Mouse (Mus musculus) hindbrain, embryonic 15.5 days (tissue): Measurements from ENCODE around the gene Mapk8ip2. TPM values are rescaled to one million over a fixed set of nuclear protein-coding genes. Genes with fewer than 3 reads are reported as not detected.

Experiments
- ATAC-seq: fragments of 200-750 bp; cut with Nextera tagmentation; 2 replicates; pipeline ENCODE4 v1.8.0; 2017; ENCODE audit warnings: low read depth, moderate number of reproducible peaks, moderate TSS enrichment; ENCODE audit not compliant: low FRiP score
- H3K27ac ChIP-seq: fragments of 300-500 bp; sonication (generic); replicated peaks from 2 replicates; pipeline ENCODE4 v1.5.1; 2015; ENCODE audit warnings: mild to moderate bottlenecking, inconsistent platforms
- H3K27me3 ChIP-seq: fragments of 300-500 bp; sonication (generic); 2 replicates; pipeline ENCODE4 v1.6.1; 2015; ENCODE audit warnings: control low read depth, inconsistent platforms
- H3K36me3 ChIP-seq: fragments of 300-500 bp; sonication (generic); 2 replicates; pipeline ENCODE4 v1.6.1; 2015; ENCODE audit warnings: control low read depth, inconsistent platforms
- H3K4me1 ChIP-seq: fragments of 300-500 bp; sonication (generic); replicated peaks from 2 replicates; pipeline ENCODE4 v1.6.1; 2015; ENCODE audit warnings: control low read depth, inconsistent platforms
- H3K4me2 ChIP-seq: fragments of 300-500 bp; sonication (generic); 2 replicates; pipeline ENCODE4 v1.6.1; 2015; ENCODE audit warnings: moderate library complexity, mild to moderate bottlenecking, inconsistent platforms
- H3K4me3 ChIP-seq: fragments of 300-500 bp; sonication (generic); 2 replicates; pipeline ENCODE4 v1.5.1; 2015; ENCODE audit warnings: mild to moderate bottlenecking, inconsistent platforms
- H3K9ac ChIP-seq: fragments of 300-500 bp; sonication (generic); 2 replicates; pipeline ENCODE4 v1.6.1; 2015; ENCODE audit warnings: inconsistent platforms
- H3K9me3 ChIP-seq: fragments of 300-500 bp; sonication (generic); 2 replicates; pipeline ENCODE4 v1.6.1; 2016; ENCODE audit warnings: control low read depth, inconsistent platforms
- WGBS: fragments of 180-500 bp; shearing (Covaris S2); methylation state at CpG from one replicate; pipeline ENCODE4 v1.1.7; 2015; 5-methylcytosine and 5-hydroxymethylcytosine counted together
- polyA plus RNA-seq: library from polyadenylated mRNA; unstranded; fragments of >200 nt; fragmentation: Nextera tagmentation; extraction: Ambion mirVana; gene quantifications from 2 replicates; pipeline ENCODE4 v1.2.1, GENCODE M21; 2015

Mapk8ip2 gene
- polyA plus RNA-seq: 78.0 and 87.6 TPM in 2 replicates

DNA sequence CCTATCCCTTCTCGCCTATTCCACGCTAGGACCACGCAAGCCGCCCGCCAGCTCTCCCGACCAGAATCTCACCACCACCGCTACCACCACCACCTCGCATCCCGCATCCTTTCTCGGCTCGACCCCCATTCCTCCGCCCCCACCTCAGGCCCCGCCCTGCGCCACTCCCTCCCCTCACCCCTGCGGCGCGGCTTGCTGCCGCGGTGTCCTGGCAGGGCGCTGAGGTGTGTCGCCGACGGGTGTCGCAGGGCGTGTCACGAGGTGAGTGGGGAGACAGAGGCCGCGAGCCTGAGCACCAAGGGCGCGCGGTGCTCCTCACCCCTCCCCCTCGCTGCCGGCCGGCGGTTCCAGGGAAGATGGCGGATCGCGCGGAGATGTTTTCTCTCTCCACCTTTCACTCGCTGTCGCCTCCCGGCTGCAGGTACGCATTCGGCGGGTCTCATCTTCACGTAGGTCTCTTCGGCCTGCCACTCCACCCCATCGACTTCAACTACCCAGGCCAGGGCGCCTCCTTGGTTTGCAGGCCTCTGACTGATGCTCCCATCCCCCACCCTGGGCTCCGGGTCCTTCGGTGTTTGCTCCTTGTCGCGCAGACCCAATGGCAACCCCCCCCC lies at the start of gene Mapk8ip2:
Gene Mapk8ip2, plus strand, starts transcription at position 49 of the 614 bp plus-strand sequence.
- Histone ChIP-seq H3K4me1 (peaks cover 28% of the 10 kb centered on the region), H3K4me2 (peak within 1 kb of the TSS; percentile 76), H3K9me3 (no peaks in the 10 kb centered on the region), H3K27me3 (0 out of 2 replicates have a peak, but pooled peaks cover 3% of the 10 kb centered on the region), H3K36me3 (peaks cover 22% of the 10 kb centered on the region), H3K9ac (peak within 1 kb of the TSS; percentile 85), H3K4me3 (peak within 1 kb of the TSS; percentile 79), H3K27ac (peak within 1 kb of the TSS; percentile 90)
- ATAC-seq: peak; percentile 80
- WGBS: under 1% methylated on average over 48 of the region's 53 CpGs

DNA sequence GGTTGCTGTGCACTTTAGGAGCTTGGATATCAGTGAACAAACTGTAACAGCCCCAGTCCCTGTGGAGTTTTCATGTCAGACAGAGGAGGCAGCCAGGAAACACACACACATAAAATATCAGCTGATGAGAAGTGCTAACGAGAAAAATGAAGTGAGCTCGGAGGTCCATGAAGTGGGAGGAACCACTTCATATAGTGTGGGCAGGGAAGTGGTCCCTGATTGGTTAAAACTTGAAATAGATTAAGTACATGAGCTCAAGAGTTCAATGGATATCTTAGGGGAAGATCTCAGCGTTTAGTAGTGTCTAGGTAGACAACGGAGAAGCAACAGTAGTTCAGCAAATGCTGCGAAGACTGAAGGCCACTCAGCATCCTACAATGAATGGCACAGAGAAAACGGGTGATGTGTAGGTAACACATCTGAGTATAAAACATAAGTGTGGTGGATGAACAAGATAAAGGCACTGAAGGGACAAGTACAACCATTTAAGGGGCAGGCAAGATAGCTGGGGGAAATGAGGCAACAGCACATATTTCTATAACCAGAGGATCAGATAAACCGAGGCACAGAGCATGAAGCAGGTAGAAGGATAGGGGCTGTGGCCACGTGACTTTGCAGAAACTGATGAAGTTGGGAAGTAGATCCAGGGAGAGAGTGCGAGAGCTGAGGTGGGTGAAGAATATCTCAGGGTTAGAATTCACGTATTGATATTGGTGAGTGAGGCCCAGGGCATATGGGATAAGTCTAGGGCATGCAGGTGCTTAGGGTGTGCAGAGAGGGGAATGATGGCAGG lies 48.7 kb upstream of the Mapk8ip2 start:
- WGBS: 87% methylated on average over 10 of the region's 10 CpGs
- ATAC-seq: no peak
- H3K4me3 ChIP-seq: no peak overlapping the region

DNA sequence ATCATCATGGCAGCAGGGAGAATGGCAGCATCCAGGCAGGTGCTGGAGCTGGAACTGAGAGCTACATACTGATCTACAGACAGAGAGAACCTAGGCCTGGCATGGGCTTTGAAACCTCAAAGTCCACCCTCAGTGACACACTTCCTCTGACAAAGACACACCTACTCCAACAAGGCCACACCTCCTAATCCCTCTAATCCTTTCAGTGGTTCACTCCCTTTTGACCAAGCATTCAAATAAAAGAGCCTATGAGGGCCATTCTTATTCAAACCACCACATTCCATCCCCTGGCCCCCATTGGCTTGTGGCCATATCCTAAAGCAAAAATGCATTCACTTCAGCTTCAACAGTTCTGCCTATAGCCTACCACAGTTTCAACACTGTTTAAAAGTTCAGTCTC lies 47.0 kb upstream of the Mapk8ip2 start:
- Histone ChIP-seq H3K4me2 (no peak overlapping the region), H3K9me3 (no peaks in the 10 kb centered on the region), H3K27ac (no peak overlapping the region), H3K27me3 (no peaks in the 10 kb centered on the region), H3K4me1 (no peaks in the 10 kb centered on the region), H3K36me3 (no peaks in the 10 kb centered on the region), H3K4me3 (no peak overlapping the region), H3K9ac (no peak overlapping the region)
- ATAC-seq: no peak

More for the DNA sequence above, 48.7 kb upstream of the Mapk8ip2 start:
- H3K9ac ChIP-seq: no peak overlapping the region
- no peaks in the 10 kb centered on the region for H3K36me3 ChIP-seq
- no peak overlapping the region for H3K27ac ChIP-seq
- no peaks in the 10 kb centered on the region for H3K4me1 ChIP-seq
- H3K4me2 ChIP-seq: no peak overlapping the region
- H3K27me3 ChIP-seq: no peaks in the 10 kb centered on the region
- H3K9me3 ChIP-seq: no peaks in the 10 kb centered on the region

DNA sequence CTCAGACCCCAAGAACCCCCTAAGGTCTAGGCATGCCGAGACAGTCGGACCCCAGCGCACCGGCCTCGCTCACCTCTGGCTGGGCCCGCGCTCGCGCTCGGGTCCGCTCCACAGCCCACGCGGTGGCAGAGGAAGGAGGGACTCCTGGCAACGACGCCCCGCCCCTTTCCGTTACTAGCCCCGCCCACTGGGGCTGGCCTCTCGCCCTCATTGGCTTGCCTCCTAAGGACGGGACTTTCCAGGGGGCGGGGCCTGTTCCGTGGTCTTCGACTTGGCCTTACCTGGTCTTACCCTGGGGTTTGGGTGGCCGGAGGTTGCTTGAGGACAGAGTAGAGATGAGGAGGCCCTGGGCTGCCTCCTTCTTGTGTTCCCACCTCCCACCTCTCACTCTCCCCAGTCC lies 43.6 kb upstream of the Mapk8ip2 start, which contains the start of gene Syce3:
Gene Syce3, minus strand, starts transcription at position 386 of the 400 bp plus-strand sequence.
- WGBS: 86% methylated on average over 16 of the region's 24 CpGs
- Histone ChIP-seq H3K27me3 (no peaks in the 10 kb centered on the region), H3K36me3 (no peaks in the 10 kb centered on the region), H3K27ac (no peak within 1 kb of the TSS), H3K4me1 (no peaks in the 10 kb centered on the region), H3K4me2 (no peak within 1 kb of the TSS), H3K4me3 (no peak within 1 kb of the TSS), H3K9ac (no peak within 1 kb of the TSS), H3K9me3 (no peaks in the 10 kb centered on the region)
- ATAC-seq: no peak

DNA sequence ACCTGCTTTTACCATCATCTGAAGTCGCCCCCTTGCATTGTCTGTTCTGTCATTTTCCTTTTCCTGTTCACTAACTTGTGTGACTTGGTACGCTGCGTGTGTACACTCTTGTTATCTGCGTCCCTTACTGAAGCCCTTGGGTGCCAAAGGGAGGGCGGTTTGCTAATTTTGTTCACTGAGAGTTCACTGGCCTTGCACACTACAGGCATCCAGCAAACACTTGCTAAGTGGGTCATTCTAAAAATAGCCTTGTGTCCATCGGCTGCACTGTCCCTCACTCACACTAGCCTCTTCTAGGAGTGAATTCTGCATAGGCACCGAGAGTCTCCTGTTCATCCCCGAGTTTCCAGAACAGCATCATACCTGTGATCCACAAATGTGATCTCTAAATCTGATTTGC lies 38.4 kb upstream of the Mapk8ip2 start:
- H3K4me2 ChIP-seq: no peak overlapping the region
- no peaks in the 10 kb centered on the region for H3K9me3 ChIP-seq
- H3K4me1 ChIP-seq: no peaks in the 10 kb centered on the region
- no peaks in the 10 kb centered on the region for H3K27me3 ChIP-seq
- H3K4me3 ChIP-seq: no peak overlapping the region
- H3K36me3 ChIP-seq: peaks cover 17% of the 10 kb centered on the region; the same call in 1 of the 2 replicates
- no peak for ATAC-seq
- H3K27ac ChIP-seq: no peak overlapping the region
- WGBS: 88% methylated on average over 8 of the region's 8 CpGs
- H3K9ac ChIP-seq: no peak overlapping the region

DNA sequence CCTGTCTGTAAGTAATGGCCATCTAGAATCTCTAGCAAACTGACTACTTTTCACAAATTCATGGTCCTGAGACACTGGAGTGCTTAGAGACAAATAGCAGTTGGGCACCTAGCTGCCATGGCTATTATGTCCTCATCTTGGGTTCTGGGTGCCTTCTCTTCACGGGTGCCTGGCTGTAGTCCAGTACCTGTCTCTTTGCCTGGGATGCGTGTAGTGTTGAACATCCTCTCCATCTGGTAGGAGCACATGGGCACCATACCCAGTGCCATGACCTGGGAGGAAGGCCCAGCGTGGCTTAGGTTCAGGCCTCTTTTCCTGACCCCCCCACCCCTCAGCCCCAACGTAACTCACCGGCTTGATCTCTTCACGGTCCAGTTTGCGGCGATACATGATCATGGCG lies 31.8 kb upstream of the Mapk8ip2 start:
- H3K27ac ChIP-seq: no peak overlapping the region
- no peak overlapping the region for H3K4me3 ChIP-seq
- no peaks in the 10 kb centered on the region for H3K9me3 ChIP-seq
- no peaks in the 10 kb centered on the region for H3K4me1 ChIP-seq
- H3K36me3 ChIP-seq: peaks cover 30% of the 10 kb centered on the region
- no peak for ATAC-seq
- H3K4me2 ChIP-seq: no peak overlapping the region
- no peaks in the 10 kb centered on the region for H3K27me3 ChIP-seq
- H3K9ac ChIP-seq: no peak overlapping the region
- 93% methylated on average over 9 of the region's 9 CpGs for WGBS

DNA sequence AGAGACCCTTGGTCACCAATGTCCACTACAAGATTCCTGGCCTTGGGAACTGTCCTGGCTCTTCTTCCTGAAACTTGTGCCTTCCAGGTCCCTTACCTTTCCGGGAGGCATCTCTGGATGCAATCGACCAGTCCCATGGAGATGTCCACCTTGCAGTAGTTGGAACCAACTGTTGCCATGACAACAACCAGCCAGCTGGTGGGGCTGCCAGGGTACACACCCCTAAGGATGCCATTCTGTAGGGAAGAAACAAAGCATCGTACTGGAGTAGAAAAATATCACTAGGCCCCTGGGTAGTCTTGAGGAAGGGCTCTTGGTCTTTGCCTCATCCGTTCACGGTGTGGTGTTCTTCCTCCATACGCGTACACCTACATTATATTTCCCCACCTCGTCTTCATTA lies 29.1 kb upstream of the Mapk8ip2 start:
- Histone ChIP-seq H3K27ac (no peak overlapping the region), H3K36me3 (peaks cover 32% of the 10 kb centered on the region), H3K9ac (no peak overlapping the region), H3K4me3 (no peak overlapping the region), H3K9me3 (no peaks in the 10 kb centered on the region), H3K4me2 (no peak overlapping the region), H3K27me3 (no peaks in the 10 kb centered on the region), H3K4me1 (peaks cover 10% of the 10 kb centered on the region)
- ATAC-seq: no peak
- 85% methylated on average over 8 of the region's 8 CpGs for WGBS

DNA sequence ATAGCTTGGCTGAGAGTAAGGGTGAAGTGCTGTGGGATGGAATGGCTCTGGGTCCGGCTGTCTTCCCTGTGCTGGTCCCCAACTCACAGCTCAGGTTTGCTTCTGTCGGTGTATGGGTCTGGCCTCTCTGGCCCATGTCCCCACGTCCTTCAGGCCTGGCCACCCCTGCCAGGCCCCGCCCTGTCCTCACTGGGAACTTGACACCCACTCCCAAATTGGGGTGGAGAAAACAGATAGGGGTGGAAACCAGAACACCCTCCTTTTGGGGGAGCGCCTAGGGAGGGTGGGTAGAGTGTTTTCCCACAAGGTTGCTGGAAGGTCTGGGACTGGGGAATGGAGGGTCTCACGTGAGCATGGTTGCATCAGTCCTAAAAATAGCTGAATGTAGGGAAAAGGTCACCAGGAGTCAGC lies 28.0 kb upstream of the Mapk8ip2 start, which contains the start of gene Cpt1b:
Gene Cpt1b, minus strand, starts transcription at position 153 of the 411 bp plus-strand sequence.
- H3K36me3 ChIP-seq: peaks cover 22% of the 10 kb centered on the region
- no peak within 1 kb of the TSS for H3K9ac ChIP-seq
- H3K4me3 ChIP-seq: no peak within 1 kb of the TSS
- no peaks in the 10 kb centered on the region for H3K27me3 ChIP-seq
- ATAC-seq: no peak
- H3K9me3 ChIP-seq: no peaks in the 10 kb centered on the region
- no peak within 1 kb of the TSS for H3K27ac ChIP-seq
- peaks cover 15% of the 10 kb centered on the region for H3K4me1 ChIP-seq
- no peak within 1 kb of the TSS for H3K4me2 ChIP-seq
- 44% methylated on average over 6 of the region's 6 CpGs for WGBS

DNA sequence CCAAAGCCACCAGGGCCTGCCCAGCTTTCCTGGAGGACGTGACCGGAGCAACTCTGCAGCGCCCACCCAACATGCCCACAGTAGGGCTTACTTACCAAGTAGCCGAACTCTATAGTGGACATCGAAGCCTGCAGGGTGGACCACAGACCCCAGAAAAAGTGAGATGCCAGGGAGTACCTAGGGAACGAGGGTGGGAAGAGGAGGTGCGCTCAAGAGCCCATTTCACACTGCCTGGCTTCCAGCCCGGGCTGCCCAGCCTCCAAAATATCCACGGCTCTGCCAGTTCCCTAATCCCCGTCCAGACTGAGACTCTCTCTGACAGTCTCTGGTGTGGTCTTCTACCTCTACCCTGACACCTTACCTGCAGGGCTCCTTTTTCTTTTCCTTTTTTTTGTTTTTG lies 27.0 kb upstream of the Mapk8ip2 start:
- Histone ChIP-seq H3K9me3 (no peaks in the 10 kb centered on the region), H3K4me3 (no peak overlapping the region), H3K27ac (no peak overlapping the region), H3K27me3 (no peaks in the 10 kb centered on the region), H3K4me1 (peaks cover 25% of the 10 kb centered on the region), H3K9ac (no peak overlapping the region), H3K4me2 (no peak overlapping the region), H3K36me3 (peaks cover 22% of the 10 kb centered on the region)
- 90% methylated on average over 10 of the region's 10 CpGs for WGBS
- ATAC-seq: no peak

DNA sequence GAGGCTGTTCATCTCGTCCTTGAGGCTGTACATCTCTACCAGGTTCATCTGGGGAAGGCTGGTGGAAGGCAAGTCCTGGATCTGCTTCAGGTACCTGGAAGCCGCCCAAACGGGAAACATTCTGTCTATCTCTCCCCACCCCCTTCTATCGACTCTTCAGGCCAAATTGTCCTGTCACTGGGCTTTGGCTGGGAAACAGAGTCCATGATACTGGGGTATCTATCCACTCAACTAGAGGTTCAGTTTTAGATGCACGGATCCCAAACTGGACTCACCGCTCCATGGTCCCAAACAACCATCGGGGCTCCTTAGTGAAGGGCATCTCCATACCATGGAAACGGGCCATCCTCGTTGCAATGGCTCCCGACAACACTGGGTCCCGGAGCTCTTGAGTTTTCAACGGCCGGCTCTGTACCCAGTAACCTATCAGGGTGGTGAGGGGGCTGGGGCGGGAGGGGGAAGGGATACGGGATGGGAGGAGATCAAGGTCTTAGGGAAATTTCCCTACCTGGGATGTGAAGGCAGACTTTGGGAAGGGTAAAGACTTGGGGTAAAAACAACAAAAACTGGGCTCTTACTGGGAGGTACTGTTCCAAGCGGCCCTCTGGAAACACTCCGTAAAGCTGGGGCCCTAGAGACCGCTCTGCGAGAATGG lies 25.4 kb upstream of the Mapk8ip2 start:
- 83% methylated on average over 19 of the region's 19 CpGs for WGBS
- H3K9ac ChIP-seq: peak overlapping the region; percentile 75
- H3K36me3 ChIP-seq: peaks cover 22% of the 10 kb centered on the region
- H3K9me3 ChIP-seq: no peaks in the 10 kb centered on the region
- peak overlapping the region; percentile 80 for H3K4me3 ChIP-seq
- H3K4me2 ChIP-seq: peak overlapping the region; percentile 95
- no peak for ATAC-seq
- no peaks in the 10 kb centered on the region for H3K27me3 ChIP-seq
- no peak overlapping the region; the same call in 1 of the 2 replicates for H3K27ac ChIP-seq
- peaks cover 27% of the 10 kb centered on the region for H3K4me1 ChIP-seq

DNA sequence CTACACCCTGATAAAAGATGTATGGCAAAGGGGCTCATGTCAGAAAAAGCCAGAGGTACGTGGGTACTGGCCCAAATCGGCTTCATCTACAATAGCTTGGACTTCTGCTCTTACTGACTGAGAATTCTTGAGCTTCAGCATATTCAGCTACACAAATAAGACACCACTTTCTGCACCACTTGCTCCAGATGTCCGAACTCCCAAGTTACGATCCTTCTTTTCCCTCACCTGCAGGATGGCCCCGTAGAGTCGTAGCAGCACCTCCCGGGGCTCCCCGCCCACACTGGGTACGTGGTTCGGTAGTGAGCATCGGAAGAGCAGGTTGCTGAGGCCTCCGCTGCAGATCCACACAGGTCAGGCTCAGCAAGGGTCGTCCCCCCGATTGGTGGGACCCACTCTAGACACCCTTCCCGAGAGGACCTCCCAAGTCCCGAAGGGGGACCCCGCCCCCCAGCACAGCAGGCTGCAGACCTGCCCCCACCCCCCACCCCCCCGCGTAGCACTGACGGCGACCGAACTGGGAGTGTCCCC lies 24.8 kb upstream of the Mapk8ip2 start:
- H3K4me3 ChIP-seq: peak overlapping the region; percentile 80
- H3K9me3 ChIP-seq: no peaks in the 10 kb centered on the region
- WGBS: 4% methylated on average over 17 of the region's 22 CpGs
- peaks cover 22% of the 10 kb centered on the region for H3K36me3 ChIP-seq
- H3K4me2 ChIP-seq: peak overlapping the region; percentile 95
- H3K27ac ChIP-seq: peak overlapping the region; percentile 97
- peaks cover 27% of the 10 kb centered on the region for H3K4me1 ChIP-seq
- peak; percentile 55 for ATAC-seq
- no peaks in the 10 kb centered on the region for H3K27me3 ChIP-seq
- peak overlapping the region; percentile 75 for H3K9ac ChIP-seq
